Mouse (Mus musculus) CH12.LX (cell line): ENCODE data around the gene Gga1. TPM values are rescaled to one million over a fixed set of nuclear protein-coding genes. Genes with fewer than 3 reads are reported as not detected.

ENCODE experiments used
- DNase-seq: peaks from one replicate; pipeline ENCODE4 v3.0.0-alpha.2; 2013; ENCODE audit errors: extremely low read depth
- H3K27ac ChIP-seq: 2 replicates; pipeline ENCODE4 v1.5.1; 2012; ENCODE audit warnings: low read depth, mild to moderate bottlenecking, control low read depth, moderate library complexity; ENCODE audit not compliant: insufficient read depth
- H3K27me3 ChIP-seq: replicated peaks from 2 replicates; pipeline ENCODE3; 2012; ENCODE audit warnings: inconsistent platforms
- H3K36me3 ChIP-seq, 2 experiments: replicated peaks in 1 of 2; 2 replicates each; pipeline versions ENCODE3 to v1.6.1; 2012; ENCODE audit warnings: inconsistent platforms in 1 of 2, low read length in 1 of 2, mild to moderate bottlenecking in 1 of 2, mixed read lengths in 1 of 2, moderate library complexity in 1 of 2; ENCODE audit not compliant: control insufficient read depth in 1 of 2, insufficient read depth in 1 of 2
- H3K4me1 ChIP-seq, 2 experiments: 2 replicates each; pipeline ENCODE4 v1.6.1; 2012; ENCODE audit warnings: inconsistent platforms in 1 of 2, moderate library complexity in 1 of 2; ENCODE audit not compliant: insufficient read depth in 2 of 2, control insufficient read depth in 1 of 2
- H3K4me2 ChIP-seq: 2 replicates; pipeline ENCODE4 v1.6.1; 2012; ENCODE audit warnings: low read depth, mild to moderate bottlenecking, control low read depth; ENCODE audit not compliant: poor library complexity, insufficient read depth, severe bottlenecking
- H3K4me3 ChIP-seq, 3 experiments: fragments of 150-350 bp in 1 of 3; sonication (generic) in 1 of 3; replicated peaks in 1 of 3; 2 replicates each; pipeline versions ENCODE3 to v1.5.1; 2011 to 2012; ENCODE audit warnings: low read depth in 2 of 3, low read length in 2 of 3, mild to moderate bottlenecking in 2 of 3, moderate library complexity in 2 of 3, control low read depth in 1 of 3, improper control_type of control experiment in 1 of 3, inconsistent platforms in 1 of 3, mixed read lengths in 1 of 3; ENCODE audit not compliant: poor library complexity in 1 of 3
- H3K79me2 ChIP-seq: replicated peaks from 2 replicates; pipeline ENCODE4 v1.6.1; 2012; ENCODE audit warnings: mild to moderate bottlenecking, moderate library complexity; ENCODE audit not compliant: control insufficient read depth, poor library complexity, insufficient read depth, severe bottlenecking; ENCODE audit errors: extremely low read depth
- H3K9ac ChIP-seq: 2 replicates; pipeline ENCODE4 v1.6.1; 2012; ENCODE audit warnings: low read depth, mild to moderate bottlenecking, control low read depth, moderate library complexity; ENCODE audit not compliant: insufficient read depth
- H3K9me3 ChIP-seq: replicated peaks from 2 replicates; pipeline ENCODE3; 2012; ENCODE audit warnings: low read length, inconsistent platforms, mixed read lengths
- BHLHE40 ChIP-seq: IDR thresholded peaks from 2 replicates; pipeline ENCODE4 v1.6.1; 2011; ENCODE audit warnings: mild to moderate bottlenecking, low read depth, low read length, improper control_type of control experiment
- CTCF ChIP-seq, 2 experiments: IDR thresholded peaks in 1 of 2; conservative IDR thresholded peaks in 1 of 2; 2 replicates each; pipeline ENCODE4 v1.5.1; 2011 to 2012; ENCODE audit warnings: low read depth in 2 of 2, low read length in 2 of 2, improper control_type of control experiment in 1 of 2, inconsistent platforms in 1 of 2, mild to moderate bottlenecking in 1 of 2, moderate library complexity in 1 of 2
- E2F4 ChIP-seq: IDR thresholded peaks from 2 replicates; pipeline ENCODE4 v1.6.1; 2011; ENCODE audit warnings: low read depth, low read length, improper control_type of control experiment; ENCODE audit not compliant: insufficient replicate concordance
- EP300 ChIP-seq: IDR thresholded peaks from 2 replicates; pipeline ENCODE4 v1.6.1; 2011; ENCODE audit warnings: low read length, improper control_type of control experiment
- JUND ChIP-seq: conservative IDR thresholded peaks from 2 replicates; pipeline ENCODE4 v1.6.1; 2011; ENCODE audit warnings: low read depth, low read length, improper control_type of control experiment
- MAFK ChIP-seq: IDR thresholded peaks from 2 replicates; pipeline ENCODE4 v1.6.1; 2011; ENCODE audit warnings: low read length, improper control_type of control experiment; ENCODE audit not compliant: insufficient replicate concordance
- MAZ ChIP-seq: IDR thresholded peaks from 2 replicates; pipeline ENCODE4 v1.6.1; 2012; ENCODE audit warnings: low read depth, mild to moderate bottlenecking, inconsistent platforms, low read length, improper control_type of control experiment, moderate library complexity
- MXI1 ChIP-seq: IDR thresholded peaks from 2 replicates; pipeline ENCODE4 v1.6.1; 2011; ENCODE audit warnings: mild to moderate bottlenecking, low read depth, low read length, improper control_type of control experiment
- MYC ChIP-seq: IDR thresholded peaks from 2 replicates; pipeline ENCODE4 v1.6.1; 2011; ENCODE audit warnings: low read depth, mild to moderate bottlenecking, improper control_type of control experiment, low read length
- NELFE ChIP-seq: IDR thresholded peaks from 2 replicates; pipeline ENCODE4 v1.6.1; 2011; ENCODE audit warnings: low read depth, low read length, improper control_type of control experiment
- POLR2AphosphoS2 ChIP-seq: IDR thresholded peaks from 2 replicates; pipeline ENCODE4 v1.6.1; 2011; ENCODE audit warnings: low read depth, low read length, improper control_type of control experiment
- RAD21 ChIP-seq: IDR thresholded peaks from 2 replicates; pipeline ENCODE4 v1.6.1; 2011; ENCODE audit warnings: low read depth, mild to moderate bottlenecking, low read length, improper control_type of control experiment, moderate library complexity
- SMC3 ChIP-seq: IDR thresholded peaks from 2 replicates; pipeline ENCODE4 v1.6.1; 2011; ENCODE audit warnings: low read depth, low read length, improper control_type of control experiment
- ZKSCAN1 ChIP-seq: IDR thresholded peaks from 2 replicates; pipeline ENCODE4 v1.6.1; 2012; ENCODE audit warnings: low read depth, inconsistent platforms, low read length, improper control_type of control experiment, borderline replicate concordance
- ZNF384 ChIP-seq: IDR thresholded peaks from 2 replicates; pipeline ENCODE4 v1.6.1; 2012; ENCODE audit warnings: low read depth, low read length, improper control_type of control experiment, inconsistent platforms
- dilution Hi-C: fragments of 300-500 bp; cut with MboI; formaldehyde crosslinking; loops from 2 replicates; pipeline ENCODE4 v1.14.3; 2020; ENCODE audit warnings: low sequenced_read_pairs; ENCODE audit not compliant: extremely low pct_unique_long_range_greater_than_20kb, extremely low pct_ligation_motif_present
- in situ Hi-C: fragments of 300-500 bp; cut with MboI; formaldehyde crosslinking; loops from 3 replicates; pipeline ENCODE4 v1.14.3; 2019; ENCODE audit warnings: low sequenced_read_pairs, low pct_ligation_motif_present, low pct_unique_long_range_greater_than_20kb, mixed read lengths
- polyA plus RNA-seq: library from polyadenylated mRNA; unstranded; fragments of >175 nt; gene quantifications from 2 replicates; pipeline ENCODE4 v1.2.1, GENCODE M21; 2012; ENCODE audit warnings: low read depth; ENCODE audit not compliant: insufficient read length
- total RNA-seq, 2 experiments: library from RNA; depleted of rRNA; stranded (reverse); fragments of 300-350 nt in 1 of 2; fragments of >200 nt in 1 of 2; gene quantifications; 2 replicates each; pipeline ENCODE4 v1.2.3; 2012 to 2014

Gene Gga1
- total and polyA plus RNA-seq, 3 experiments: 5.7 to 24.5 (median 13.7) TPM

GRCm38 (mm10) chr15:78850059-78850824 is 26.7 kb upstream of the Gga1 start:
- Histone ChIP-seq H3K4me1 (peaks cover 4 to 20% of the 10 kb centered on the region in 2 experiments; a peak in 3 of 4 replicates), H3K27ac (no peak overlapping the region), H3K27me3 (peaks cover 88% of the 10 kb centered on the region), H3K36me3 (no peaks in the 10 kb centered on the region), H3K9me3 (no peaks in the 10 kb centered on the region), H3K4me2 (no peak overlapping the region), H3K79me2 (no peaks in the 10 kb centered on the region), H3K9ac (no peak overlapping the region), H3K4me3 (no peak overlapping the region)
- DNase-seq: no peak
- dilution Hi-C loops: no loop called here
- TF ChIP-seq ZNF384: no peak
- TF ChIP-seq POLR2AphosphoS2: no peak
- no peak for TF ChIP-seq NELFE
- in situ Hi-C loops: no loop called here

GRCm38 (mm10) chr15:78850944-78851343 is 26.0 kb upstream of the Gga1 start:
- H3K36me3 ChIP-seq: no peaks in the 10 kb centered on the region
- in situ Hi-C loops: no loop called here
- H3K4me1 ChIP-seq: peaks cover 4 to 15% of the 10 kb centered on the region in 2 experiments; a peak in 3 of 4 replicates
- no peaks in the 10 kb centered on the region for H3K9me3 ChIP-seq
- H3K4me2 ChIP-seq: no peak overlapping the region
- no peak overlapping the region for H3K4me3 ChIP-seq
- no peak overlapping the region for H3K27ac ChIP-seq
- TF ChIP-seq MAZ (no peak), BHLHE40 (no peak), MXI1 (no peak), EP300 (no peak), MAFK (no peak), SMC3 (no peak)
- TF ChIP-seq, all 38 proteins: peak for 0
- dilution Hi-C loops: no loop called here
- Histone ChIP-seq H3K79me2 (no peaks in the 10 kb centered on the region), H3K27me3 (peaks cover 88% of the 10 kb centered on the region), H3K9ac (no peak overlapping the region)
- no peak for DNase-seq

- peak; percentile 91 for DNase-seq
- dilution Hi-C loops (no loop called here), in situ Hi-C loops (no loop called here)
- H3K79me2 ChIP-seq: no peaks in the 10 kb centered on the region
- no peak overlapping the region for H3K9ac ChIP-seq
- H3K4me3 ChIP-seq: no peak overlapping the region
- no peak overlapping the region for H3K4me2 ChIP-seq
- no peaks in the 10 kb centered on the region for H3K36me3 ChIP-seq
- H3K4me1 ChIP-seq: peaks cover 0 to 9% of the 10 kb centered on the region in 2 experiments; a peak in 2 of 4 replicates
- no peaks in the 10 kb centered on the region for H3K9me3 ChIP-seq
- no peak overlapping the region for H3K27ac ChIP-seq
- TF ChIP-seq MYC (0 out of 2 replicates have a peak, but pooled peaks have one; percentile 34), E2F4 (no peak), BHLHE40 (peak; percentile 68), ZKSCAN1 (no peak), RAD21 (peak; percentile 65), JUND (no peak), CTCF (conservative IDR thresholded peaks at IDR 0.05 in 1 of 2, IDR thresholded peaks at IDR 0.05 in 1 of 2; ENCODE audit: low read depth in 2 of 2, low read length in 2 of 2) (peak; percentile 63 to 88), SMC3 (peak; percentile 64)
- peaks cover 89% of the 10 kb centered on the region for H3K27me3 ChIP-seq
These were observed 25.4 kb upstream of the Gga1 start for GRCm38 (mm10) chr15:78851505-78852153.
